Mouse (Mus musculus) cerebellum, adult 2 months (tissue): ENCODE data around the gene Rapgef5.

Source experiments
- CTCF ChIP-seq: fragments of 200-500 bp; IDR thresholded peaks from 2 replicates; pipeline ENCODE4 v1.5.1; 2011; ENCODE audit warnings: low read depth, mild to moderate bottlenecking, control low read depth, low read length, moderate library complexity, borderline replicate concordance; ENCODE audit not compliant: insufficient read depth
- POLR2A ChIP-seq: fragments of 200-500 bp; IDR thresholded peaks from 2 replicates; pipeline ENCODE4 v1.6.1; 2011; ENCODE audit warnings: low read length, control low read depth, borderline replicate concordance; ENCODE audit not compliant: insufficient read depth

DNA sequence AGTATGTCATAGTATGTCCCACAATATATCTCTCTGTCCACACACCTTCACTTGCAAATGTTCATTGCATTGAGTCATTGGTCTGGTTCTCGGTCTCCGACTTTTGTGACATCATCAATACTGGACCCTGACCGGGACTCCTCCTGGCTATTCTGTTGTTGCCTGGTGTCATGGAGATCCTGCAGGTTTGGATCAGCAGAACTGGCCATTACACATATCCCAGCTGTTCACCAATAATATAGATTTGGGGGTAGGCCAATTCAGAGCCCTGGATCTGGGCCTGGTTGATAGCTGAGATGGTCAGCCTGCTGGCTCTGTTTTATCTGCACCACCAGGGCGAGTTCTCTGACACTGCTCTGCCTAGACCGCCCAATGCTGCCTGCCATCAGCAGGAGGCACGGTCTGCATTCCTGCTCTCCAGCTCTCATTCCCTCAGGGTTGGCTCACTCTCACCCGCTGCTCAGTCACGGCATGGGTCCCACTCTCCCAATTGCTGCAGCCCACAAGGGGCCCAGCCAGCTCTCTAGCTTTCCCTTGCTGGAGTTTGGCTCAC lies 137.7 kb downstream of the Rapgef5 start:
- no peak for TF ChIP-seq CTCF
- no peak for TF ChIP-seq POLR2A
